Mouse (Mus musculus) liver, postnatal 0 days (tissue): Measurements from ENCODE around the gene Gm9817.

Experiments used
- CTCF ChIP-seq: sonication (generic); IDR thresholded peaks from 2 replicates; pipeline ENCODE4 v1.5.1; 2016; ENCODE audit warnings: antibody characterized with exemption, low read depth
- EP300 ChIP-seq: IDR thresholded peaks from 2 replicates; pipeline ENCODE4 v1.6.1; 2016; ENCODE audit warnings: antibody characterized with exemption, low read depth, mild to moderate bottlenecking

DNA sequence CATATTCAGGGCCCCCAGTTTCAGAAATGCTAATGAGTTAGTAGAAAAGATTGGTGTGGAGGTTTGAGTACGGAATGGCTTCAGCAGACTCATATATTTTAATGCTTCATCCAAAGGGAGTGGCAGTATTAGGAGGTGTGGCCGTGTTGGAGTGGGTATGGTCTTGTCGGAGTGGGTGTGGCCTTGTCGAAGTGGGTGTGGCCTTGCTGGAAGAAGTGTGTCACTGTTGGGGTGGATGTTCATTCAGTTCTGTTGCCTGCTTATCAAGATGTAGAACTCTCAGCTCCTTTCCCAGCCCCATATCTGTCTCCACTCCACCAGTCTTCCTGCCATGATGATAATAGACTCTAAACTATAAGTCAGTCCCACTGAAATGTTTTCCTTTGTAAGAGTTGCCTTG lies 13.5 kb upstream of the Gm9817 start:
- TF ChIP-seq CTCF, result no peak
- no peak for TF ChIP-seq EP300
